Mouse (Mus musculus) CH12.LX (cell line): ENCODE data around the gene S1pr3. TPM values are rescaled to one million over a fixed set of nuclear protein-coding genes. Genes with fewer than 3 reads are reported as not detected.

Experiments
- DNase-seq: peaks from one replicate; pipeline ENCODE4 v3.0.0-alpha.2; 2013; ENCODE audit errors: extremely low read depth
- H3K27ac ChIP-seq: 2 replicates; pipeline ENCODE4 v1.5.1; 2012; ENCODE audit warnings: low read depth, mild to moderate bottlenecking, control low read depth, moderate library complexity; ENCODE audit not compliant: insufficient read depth
- H3K27me3 ChIP-seq: replicated peaks from 2 replicates; pipeline ENCODE3; 2012; ENCODE audit warnings: inconsistent platforms
- H3K36me3 ChIP-seq, 2 experiments: replicated peaks in 1 of 2; 2 replicates each; pipeline versions ENCODE3 to v1.6.1; 2012; ENCODE audit warnings: inconsistent platforms in 1 of 2, low read length in 1 of 2, mild to moderate bottlenecking in 1 of 2, mixed read lengths in 1 of 2, moderate library complexity in 1 of 2; ENCODE audit not compliant: control insufficient read depth in 1 of 2, insufficient read depth in 1 of 2
- H3K4me1 ChIP-seq, 2 experiments: 2 replicates each; pipeline ENCODE4 v1.6.1; 2012; ENCODE audit warnings: inconsistent platforms in 1 of 2, moderate library complexity in 1 of 2; ENCODE audit not compliant: insufficient read depth in 2 of 2, control insufficient read depth in 1 of 2
- H3K4me2 ChIP-seq: 2 replicates; pipeline ENCODE4 v1.6.1; 2012; ENCODE audit warnings: low read depth, mild to moderate bottlenecking, control low read depth; ENCODE audit not compliant: poor library complexity, insufficient read depth, severe bottlenecking
- H3K4me3 ChIP-seq, 3 experiments: fragments of 150-350 bp in 1 of 3; sonication (generic) in 1 of 3; replicated peaks in 1 of 3; 2 replicates each; pipeline versions ENCODE3 to v1.5.1; 2011 to 2012; ENCODE audit warnings: low read depth in 2 of 3, low read length in 2 of 3, mild to moderate bottlenecking in 2 of 3, moderate library complexity in 2 of 3, control low read depth in 1 of 3, improper control_type of control experiment in 1 of 3, inconsistent platforms in 1 of 3, mixed read lengths in 1 of 3; ENCODE audit not compliant: poor library complexity in 1 of 3
- H3K79me2 ChIP-seq: replicated peaks from 2 replicates; pipeline ENCODE4 v1.6.1; 2012; ENCODE audit warnings: mild to moderate bottlenecking, moderate library complexity; ENCODE audit not compliant: control insufficient read depth, poor library complexity, insufficient read depth, severe bottlenecking; ENCODE audit errors: extremely low read depth
- H3K9ac ChIP-seq: 2 replicates; pipeline ENCODE4 v1.6.1; 2012; ENCODE audit warnings: low read depth, mild to moderate bottlenecking, control low read depth, moderate library complexity; ENCODE audit not compliant: insufficient read depth
- H3K9me3 ChIP-seq: replicated peaks from 2 replicates; pipeline ENCODE3; 2012; ENCODE audit warnings: low read length, inconsistent platforms, mixed read lengths
- BHLHE40 ChIP-seq: IDR thresholded peaks from 2 replicates; pipeline ENCODE4 v1.6.1; 2011; ENCODE audit warnings: mild to moderate bottlenecking, low read depth, low read length, improper control_type of control experiment
- CTCF ChIP-seq, 2 experiments: IDR thresholded peaks in 1 of 2; conservative IDR thresholded peaks in 1 of 2; 2 replicates each; pipeline ENCODE4 v1.5.1; 2011 to 2012; ENCODE audit warnings: low read depth in 2 of 2, low read length in 2 of 2, improper control_type of control experiment in 1 of 2, inconsistent platforms in 1 of 2, mild to moderate bottlenecking in 1 of 2, moderate library complexity in 1 of 2
- ELF1 ChIP-seq: IDR thresholded peaks from 2 replicates; pipeline ENCODE4 v1.6.1; 2014; ENCODE audit warnings: low read depth, mild to moderate bottlenecking, inconsistent platforms, low read length, improper control_type of control experiment
- EP300 ChIP-seq: IDR thresholded peaks from 2 replicates; pipeline ENCODE4 v1.6.1; 2011; ENCODE audit warnings: low read length, improper control_type of control experiment
- GABPA ChIP-seq: IDR thresholded peaks from 2 replicates; pipeline ENCODE4 v1.6.1; 2012; ENCODE audit warnings: low read depth, low read length, improper control_type of control experiment, inconsistent platforms; ENCODE audit not compliant: insufficient replicate concordance
- HCFC1 ChIP-seq: IDR thresholded peaks from 2 replicates; pipeline ENCODE4 v1.6.1; 2012; ENCODE audit warnings: low read depth, mild to moderate bottlenecking, inconsistent platforms, low read length, improper control_type of control experiment
- KAT2A ChIP-seq: IDR thresholded peaks from 2 replicates; pipeline ENCODE4 v1.6.1; 2012; ENCODE audit warnings: low read length, improper control_type of control experiment, inconsistent platforms; ENCODE audit not compliant: insufficient replicate concordance
- MAZ ChIP-seq: IDR thresholded peaks from 2 replicates; pipeline ENCODE4 v1.6.1; 2012; ENCODE audit warnings: low read depth, mild to moderate bottlenecking, inconsistent platforms, low read length, improper control_type of control experiment, moderate library complexity
- MEF2A ChIP-seq: IDR thresholded peaks from 2 replicates; pipeline ENCODE4 v1.6.1; 2014; ENCODE audit warnings: low read depth, mild to moderate bottlenecking, inconsistent platforms, low read length, improper control_type of control experiment, borderline replicate concordance
- MXI1 ChIP-seq: IDR thresholded peaks from 2 replicates; pipeline ENCODE4 v1.6.1; 2011; ENCODE audit warnings: mild to moderate bottlenecking, low read depth, low read length, improper control_type of control experiment
- MYC ChIP-seq: IDR thresholded peaks from 2 replicates; pipeline ENCODE4 v1.6.1; 2011; ENCODE audit warnings: low read depth, mild to moderate bottlenecking, improper control_type of control experiment, low read length
- NELFE ChIP-seq: IDR thresholded peaks from 2 replicates; pipeline ENCODE4 v1.6.1; 2011; ENCODE audit warnings: low read depth, low read length, improper control_type of control experiment
- NRF1 ChIP-seq: IDR thresholded peaks from 2 replicates; pipeline ENCODE4 v1.6.1; 2014; ENCODE audit warnings: low read depth, mild to moderate bottlenecking, inconsistent platforms, low read length, improper control_type of control experiment, moderate library complexity
- PAX5 ChIP-seq: IDR thresholded peaks from 2 replicates; pipeline ENCODE4 v1.6.1; 2012; ENCODE audit warnings: low read length, inconsistent platforms, mixed read lengths
- POLR2A ChIP-seq: IDR thresholded peaks from 2 replicates; pipeline ENCODE4 v1.6.1; 2011; ENCODE audit warnings: low read depth, mild to moderate bottlenecking, improper control_type of control experiment, low read length
- POLR2AphosphoS2 ChIP-seq: IDR thresholded peaks from 2 replicates; pipeline ENCODE4 v1.6.1; 2011; ENCODE audit warnings: low read depth, low read length, improper control_type of control experiment
- RAD21 ChIP-seq: IDR thresholded peaks from 2 replicates; pipeline ENCODE4 v1.6.1; 2011; ENCODE audit warnings: low read depth, mild to moderate bottlenecking, low read length, improper control_type of control experiment, moderate library complexity
- SIN3A ChIP-seq: IDR thresholded peaks from 2 replicates; pipeline ENCODE4 v1.6.1; 2012; ENCODE audit warnings: low read length, improper control_type of control experiment, inconsistent platforms
- TBP ChIP-seq: conservative IDR thresholded peaks from 2 replicates; pipeline ENCODE4 v1.6.1; 2011; ENCODE audit warnings: low read depth, low read length, improper control_type of control experiment
- UBTF ChIP-seq: IDR thresholded peaks from 2 replicates; pipeline ENCODE4 v1.6.1; 2012; ENCODE audit warnings: low read depth, mild to moderate bottlenecking, inconsistent platforms, low read length, improper control_type of control experiment, moderate library complexity
- ZMIZ1 ChIP-seq: IDR thresholded peaks from 2 replicates; pipeline ENCODE4 v1.6.1; 2012; ENCODE audit warnings: low read depth, mild to moderate bottlenecking, inconsistent platforms, low read length, improper control_type of control experiment
- ZNF384 ChIP-seq: IDR thresholded peaks from 2 replicates; pipeline ENCODE4 v1.6.1; 2012; ENCODE audit warnings: low read depth, low read length, improper control_type of control experiment, inconsistent platforms
- dilution Hi-C: fragments of 300-500 bp; cut with MboI; formaldehyde crosslinking; loops from 2 replicates; pipeline ENCODE4 v1.14.3; 2020; ENCODE audit warnings: low sequenced_read_pairs; ENCODE audit not compliant: extremely low pct_unique_long_range_greater_than_20kb, extremely low pct_ligation_motif_present
- in situ Hi-C: fragments of 300-500 bp; cut with MboI; formaldehyde crosslinking; loops from 3 replicates; pipeline ENCODE4 v1.14.3; 2019; ENCODE audit warnings: low sequenced_read_pairs, low pct_ligation_motif_present, low pct_unique_long_range_greater_than_20kb, mixed read lengths
- polyA plus RNA-seq: library from polyadenylated mRNA; unstranded; fragments of >175 nt; gene quantifications from 2 replicates; pipeline ENCODE4 v1.2.1, GENCODE M21; 2012; ENCODE audit warnings: low read depth; ENCODE audit not compliant: insufficient read length
- total RNA-seq, 2 experiments: library from RNA; depleted of rRNA; stranded (reverse); fragments of 300-350 nt in 1 of 2; fragments of >200 nt in 1 of 2; gene quantifications; 2 replicates each; pipeline ENCODE4 v1.2.3; 2012 to 2014

The S1pr3 gene
- total and polyA plus RNA-seq, 3 experiments: 7.5 to 33.4 (median 8.6) TPM

DNA sequence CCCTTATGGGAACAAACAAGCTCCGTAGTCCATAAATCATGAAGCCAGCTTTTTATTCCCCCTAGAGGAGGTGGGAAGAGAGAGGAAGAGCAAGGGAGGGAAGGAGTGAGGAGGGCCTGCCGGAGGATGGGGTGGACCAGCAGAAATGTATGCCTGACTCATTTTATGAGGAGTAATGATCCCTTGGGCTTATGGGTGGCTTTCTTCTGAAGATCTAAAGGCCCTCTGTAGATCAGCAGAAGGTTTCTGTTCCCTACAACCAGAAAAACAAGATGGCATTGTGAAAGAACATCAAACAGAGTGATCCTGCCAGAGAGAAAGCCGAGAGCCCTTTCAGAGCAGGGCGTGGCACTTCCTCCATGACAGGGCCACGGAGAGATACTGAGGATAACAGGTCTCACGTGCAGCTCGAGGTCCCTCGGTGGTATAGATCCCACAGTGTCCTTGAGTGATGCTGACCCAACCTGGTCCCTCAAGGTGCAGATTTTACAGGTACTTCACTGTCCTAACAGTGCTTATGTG is 47.9 kb upstream of the S1pr3 start (continued):
- TF ChIP-seq ZNF384 (no peak), MXI1 (no peak), BHLHE40 (peak; percentile 86), NRF1 (no peak), MAZ (no peak), CTCF (conservative IDR thresholded peaks at IDR 0.05 in 1 of 2, IDR thresholded peaks at IDR 0.05 in 1 of 2; ENCODE audit: low read depth in 2 of 2, low read length in 2 of 2) (no peak), POLR2AphosphoS2 (no peak), KAT2A (no peak), UBTF (no peak), ELF1 (no peak), MYC (no peak), MEF2A (peak; percentile 20; the same call in 1 of the 2 replicates), NELFE (no peak)

GRCm38 (mm10) chr13:51363390-51363789 is 45.0 kb upstream of the S1pr3 start:
- H3K4me3 ChIP-seq: no peak overlapping the region
- in situ Hi-C loops (no loop called here), dilution Hi-C loops (no loop called here)
- TF ChIP-seq POLR2A (no peak), SIN3A (no peak), PAX5 (no peak), TBP (no peak), RAD21 (no peak), MXI1 (no peak), NRF1 (no peak), GABPA (no peak), EP300 (no peak)
- H3K4me2 ChIP-seq: no peak overlapping the region
- H3K9me3 ChIP-seq: no peaks in the 10 kb centered on the region
- no peaks in the 10 kb centered on the region for H3K27me3 ChIP-seq
- no peak for DNase-seq
- H3K27ac ChIP-seq: no peak overlapping the region
- H3K79me2 ChIP-seq: no peaks in the 10 kb centered on the region
- no peaks in the 10 kb centered on the region for H3K36me3 ChIP-seq
- no peak overlapping the region for H3K9ac ChIP-seq
- H3K4me1 ChIP-seq: peaks cover 25 to 35% of the 10 kb centered on the region in 2 experiments

DNA sequence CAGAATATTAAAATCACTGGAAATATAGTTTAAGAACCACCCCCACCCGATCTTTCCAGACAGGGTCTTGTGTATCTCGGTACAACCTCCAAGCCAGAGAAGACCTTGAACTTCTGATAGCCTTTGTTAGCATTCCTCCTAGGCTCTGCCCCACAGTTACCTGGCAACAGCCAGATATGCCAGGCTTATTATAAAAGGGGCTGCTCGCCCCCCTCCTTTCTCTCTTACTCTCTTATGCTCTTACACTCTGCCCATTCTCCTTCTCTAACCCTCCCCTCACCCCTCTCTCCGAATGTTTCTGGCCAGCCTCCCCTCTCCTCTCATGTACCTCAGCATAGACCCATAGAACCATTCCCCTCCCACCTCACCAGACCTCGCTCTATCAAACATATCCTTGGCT is 44.5 kb upstream of the S1pr3 start:
- Histone ChIP-seq H3K27me3 (no peaks in the 10 kb centered on the region), H3K9me3 (no peaks in the 10 kb centered on the region), H3K79me2 (no peaks in the 10 kb centered on the region), H3K27ac (no peak overlapping the region), H3K36me3 (no peaks in the 10 kb centered on the region), H3K4me2 (no peak overlapping the region), H3K4me1 (peaks cover 25 to 35% of the 10 kb centered on the region in 2 experiments), H3K9ac (no peak overlapping the region), H3K4me3 (no peak overlapping the region)
- no peak for TF ChIP-seq KAT2A
- no peak for TF ChIP-seq HCFC1
- no peak for TF ChIP-seq NELFE
- TF ChIP-seq ZMIZ1: no peak
- dilution Hi-C loops: no loop called here
- DNase-seq: no peak
- in situ Hi-C loops: no loop called here
